ENCODE assay signal across 9 mouse cellular contexts in the genomic region with DNA sequence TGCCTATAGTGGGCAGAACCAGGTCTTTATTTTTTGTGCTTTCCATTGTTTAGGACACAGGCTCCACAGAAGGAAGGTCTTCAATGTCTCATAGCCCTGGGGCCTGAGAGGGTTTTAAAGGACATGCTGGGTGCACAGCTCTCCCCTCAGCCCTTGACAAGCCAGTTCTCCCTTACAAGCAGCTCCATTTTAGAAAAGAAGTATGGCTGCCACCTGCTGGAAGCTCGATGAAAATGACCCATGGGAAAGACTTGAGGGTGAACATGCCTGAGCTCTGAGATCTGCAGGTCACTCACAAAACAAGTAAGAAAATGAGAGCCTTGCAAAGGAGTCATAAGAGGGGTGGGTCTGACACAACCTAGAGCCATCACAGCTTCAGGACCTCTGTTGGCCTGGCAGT. TPM values are rescaled to one million over a fixed set of nuclear protein-coding genes. Genes with fewer than 3 reads are reported as not detected.
A peak's percentile ranks its signal among the peaks of the same experiment; 100 is the strongest.
DNase-seq lines count a peak whose midpoint lies in the region; ATAC-seq and TF ChIP-seq lines count a peak whose summit lies in the region.
"Had no signal": no experiment of that assay in that cellular context is flagged by ENCODE, and none has a peak within 500 bp of the region (broad histone marks: within the 10 kb centered on the region; RNA-seq: fewer than 3 reads in every experiment).

No protein-coding gene starts in this region.

- H3K36me3 ChIP-seq in liver, adult 2 months (ENCODE audit: control insufficient read depth, insufficient read depth, low read length) = no peaks in the 10 kb centered on the region
- H3K36me3 ChIP-seq in liver, embryonic 12.5 days = no peaks in the 10 kb centered on the region
- H3K36me3 ChIP-seq: neural tube, embryonic 12.5 days had no signal

- peak; percentile 8 for DNase-seq in liver, adult 2 months (ENCODE audit: extremely low read depth, low read depth, low spot score)
- peak; percentile 16 for DNase-seq in Muller cell, postnatal 12 days (ENCODE audit: inconsistent ontology term)
- peak; percentile 68 for DNase-seq in brain, embryonic 14.5 days (ENCODE audit: low read depth)
- peak; percentile 31 to 41 for DNase-seq in heart, postnatal 36 days
- DNase-seq in left cerebral cortex, postnatal 10 days (ENCODE audit: extremely low spot score in 1 of 2, low spot score in 2 of 2) = peak; percentile 3 to 46
- DNase-seq in right cerebral cortex, postnatal 14 days = peak; percentile 38

- H3K27ac ChIP-seq in liver, adult 2 months (replicated peaks; ENCODE audit: insufficient read depth, low read depth, low read length) = no peak overlapping the region
- H3K27ac ChIP-seq in liver, embryonic 12.5 days = no peak overlapping the region
- H3K27ac ChIP-seq: neural tube, embryonic 12.5 days had no signal

- TF ChIP-seq CTCF in liver, adult 2 months (IDR thresholded peaks at IDR 0.05; ENCODE audit: low read depth, low read length) = peak; percentile 34
- peak; percentile 66; the same call in 1 of the 2 replicates for TF ChIP-seq CTCF in brain, embryonic 14.5 days (IDR thresholded peaks at IDR 0.05; ENCODE audit: borderline replicate concordance, extremely low read depth, insufficient read depth, insufficient read length)

- no peaks in the 10 kb centered on the region for H3K79me2 ChIP-seq in liver, adult 2 months (ENCODE audit: control insufficient read depth, insufficient read depth, low read length)

- peaks cover 3% of the 10 kb centered on the region; the same call in 1 of the 2 replicates for H3K27me3 ChIP-seq in liver, adult 2 months (ENCODE audit: control insufficient read depth, insufficient read depth, low read length)
- peaks cover 10% of the 10 kb centered on the region for H3K27me3 ChIP-seq in liver, embryonic 12.5 days (replicated peaks)
- H3K27me3 ChIP-seq: neural tube, embryonic 12.5 days had no signal

- no peaks in the 10 kb centered on the region for H3K4me1 ChIP-seq in liver, adult 2 months (ENCODE audit: control insufficient read depth, insufficient read depth, low read length)
- H3K4me1 ChIP-seq in liver, embryonic 12.5 days = no peaks in the 10 kb centered on the region
- H3K4me1 ChIP-seq: neural tube, embryonic 12.5 days had no signal

- no peak for TF ChIP-seq POLR2A in liver, adult 2 months (IDR thresholded peaks at IDR 0.05; ENCODE audit: extremely low read depth, insufficient read depth, low read length)
- no peak for TF ChIP-seq POLR2A in brain, embryonic 14.5 days (IDR thresholded peaks at IDR 0.05; ENCODE audit: borderline replicate concordance, extremely low read depth, insufficient read depth, insufficient read length, poor library complexity, severe bottlenecking)

- H3K4me2 ChIP-seq in liver, embryonic 12.5 days = no peak overlapping the region
- H3K4me2 ChIP-seq: neural tube, embryonic 12.5 days had no signal

- intact Hi-C loops in heart, postnatal 36 days (cut with DNase I) = loop anchor here (1.0 kb wide), 1 partner anchor 104 kb away; no protein-coding TSS in a partner anchor
- intact Hi-C loops in left cerebral cortex, postnatal 10 days (cut with DNase I) = loop anchor here (5.0 kb wide), 1 partner anchor 103 kb away; no protein-coding TSS in a partner anchor

- H3K4me3 ChIP-seq in liver, adult 2 months (ENCODE audit: insufficient read depth, low read depth, low read length) = no peak overlapping the region
- no peak overlapping the region for H3K4me3 ChIP-seq in liver, embryonic 12.5 days
- H3K4me3 ChIP-seq: neural tube, embryonic 12.5 days had no signal

- WGBS in liver, adult 2 months = 0% methylated on average over 1 of the region's 1 CpGs
- WGBS in liver, embryonic 12.5 days (ENCODE audit: insufficient replicate concordance) = 0% methylated on average over 1 of the region's 1 CpGs

- ATAC-seq in liver, embryonic 12.5 days = no peak
- no peak for ATAC-seq in erythroid progenitor cell, adult 5-6 weeks (replicated peaks; ENCODE audit: low FRiP score, poor library complexity, severe bottlenecking)

- H3K9ac ChIP-seq in liver, adult 2 months (ENCODE audit: low read depth, low read length) = no peak overlapping the region
- H3K9ac ChIP-seq in liver, embryonic 12.5 days = no peak overlapping the region
- H3K9ac ChIP-seq: neural tube, embryonic 12.5 days had no signal

- no peaks in the 10 kb centered on the region for H3K9me3 ChIP-seq in liver, embryonic 12.5 days (replicated peaks)
- H3K9me3 ChIP-seq: neural tube, embryonic 12.5 days had no signal

RNA-seq across cellular contexts. Expression of gene Gm2431, which starts 8.3 kb away (rescaled TPM):
- not detected in 2 replicates for total RNA-seq in liver, adult 2 months (2014; rRNA removed)
- not detected in 2 replicates for polyA plus RNA-seq in liver, adult 2 months (2012; rRNA removed)
- polyA plus RNA-seq in liver, embryonic 12.5 days (2016; fragmentation: Nextera tagmentation; extraction: Ambion mirVana) = not detected in 2 replicates
- polyA plus RNA-seq in brain, embryonic 14.5 days (2012; rRNA removed) = not detected in 2 replicates
- not detected for total RNA-seq in heart, postnatal 36 days (2021)
- total RNA-seq in left cerebral cortex, postnatal 10 days (2021) = not detected
- total RNA-seq in erythroid progenitor cell, adult 5-6 weeks (2015; ENCODE audit: low replicate concordance) = not detected in 2 replicates
- not detected in 2 replicates for total RNA-seq in erythroid progenitor cell, adult 5-6 weeks (2017; ENCODE audit: low replicate concordance)
- polyA plus RNA-seq: neural tube, embryonic 12.5 days had no signal

RNA-seq across cellular contexts. Expression of gene Gm40460, which starts 8.9 kb away (rescaled TPM):
- not detected in 2 replicates for total RNA-seq in liver, adult 2 months (2014; rRNA removed)
- not detected in 2 replicates for polyA plus RNA-seq in liver, adult 2 months (2012; rRNA removed)
- not detected in 2 replicates for polyA plus RNA-seq in liver, embryonic 12.5 days (2016; fragmentation: Nextera tagmentation; extraction: Ambion mirVana)
- not detected in 2 replicates for polyA plus RNA-seq in brain, embryonic 14.5 days (2012; rRNA removed)
- total RNA-seq in heart, postnatal 36 days (2021) = not detected
- total RNA-seq in left cerebral cortex, postnatal 10 days (2021) = not detected
- total RNA-seq in erythroid progenitor cell, adult 5-6 weeks (2015; ENCODE audit: low replicate concordance) = not detected in 2 replicates
- not detected in 2 replicates for total RNA-seq in erythroid progenitor cell, adult 5-6 weeks (2017; ENCODE audit: low replicate concordance)
- polyA plus RNA-seq: neural tube, embryonic 12.5 days had no signal

RNA-seq across cellular contexts. Expression of gene Krtap5-5, which starts 20.1 kb away (rescaled TPM):
- not detected in 2 replicates for total RNA-seq in liver, adult 2 months (2014; rRNA removed)
- not detected in 2 replicates for polyA plus RNA-seq in liver, adult 2 months (2012; rRNA removed)
- polyA plus RNA-seq in liver, embryonic 12.5 days (2016; fragmentation: Nextera tagmentation; extraction: Ambion mirVana) = not detected in 2 replicates
- not detected in 2 replicates for polyA plus RNA-seq in brain, embryonic 14.5 days (2012; rRNA removed)
- total RNA-seq in heart, postnatal 36 days (2021) = not detected
- total RNA-seq in left cerebral cortex, postnatal 10 days (2021) = not detected
- not detected in 2 replicates for total RNA-seq in erythroid progenitor cell, adult 5-6 weeks (2015; ENCODE audit: low replicate concordance)
- not detected in 2 replicates for total RNA-seq in erythroid progenitor cell, adult 5-6 weeks (2017; ENCODE audit: low replicate concordance)
- polyA plus RNA-seq: neural tube, embryonic 12.5 days had no signal

RNA-seq across cellular contexts. Expression of gene Gm4559, which starts 24.3 kb away (rescaled TPM):
- total RNA-seq in liver, adult 2 months (2014; rRNA removed) = not detected in 2 replicates
- not detected in 2 replicates for polyA plus RNA-seq in liver, adult 2 months (2012; rRNA removed)
- not detected in 2 replicates for polyA plus RNA-seq in liver, embryonic 12.5 days (2016; fragmentation: Nextera tagmentation; extraction: Ambion mirVana)
- polyA plus RNA-seq in brain, embryonic 14.5 days (2012; rRNA removed) = not detected in 2 replicates
- total RNA-seq in heart, postnatal 36 days (2021) = not detected
- total RNA-seq in left cerebral cortex, postnatal 10 days (2021) = not detected
- total RNA-seq in erythroid progenitor cell, adult 5-6 weeks (2015; ENCODE audit: low replicate concordance) = not detected in 2 replicates
- total RNA-seq in erythroid progenitor cell, adult 5-6 weeks (2017; ENCODE audit: low replicate concordance) = not detected in 2 replicates
- polyA plus RNA-seq: neural tube, embryonic 12.5 days had no signal

RNA-seq across cellular contexts. Expression of gene Gm7579, which starts 38.2 kb away (rescaled TPM):
- not detected in 2 replicates for total RNA-seq in liver, adult 2 months (2014; rRNA removed)
- not detected in 2 replicates for polyA plus RNA-seq in liver, adult 2 months (2012; rRNA removed)
- not detected in 2 replicates for polyA plus RNA-seq in liver, embryonic 12.5 days (2016; fragmentation: Nextera tagmentation; extraction: Ambion mirVana)
- not detected in 2 replicates for polyA plus RNA-seq in brain, embryonic 14.5 days (2012; rRNA removed)
- not detected for total RNA-seq in heart, postnatal 36 days (2021)
- total RNA-seq in left cerebral cortex, postnatal 10 days (2021) = not detected
- total RNA-seq in erythroid progenitor cell, adult 5-6 weeks (2015; ENCODE audit: low replicate concordance) = not detected in 2 replicates
- not detected in 2 replicates for total RNA-seq in erythroid progenitor cell, adult 5-6 weeks (2017; ENCODE audit: low replicate concordance)
- polyA plus RNA-seq: neural tube, embryonic 12.5 days had no signal

Comparison
In these comparisons a context has a peak if more than half of its experiments do, and no peak if none do; other contexts are left out.
1. DNase-seq: peak in every context shown above with its lines; median percentile 68 in brain, embryonic 14.5 days; 38 in right cerebral cortex, postnatal 14 days; 36 in heart, postnatal 36 days; 24 in left cerebral cortex, postnatal 10 days; 16 in Muller cell, postnatal 12 days; 8 in liver, adult 2 months.